Mouse (Mus musculus) lung, postnatal 10 days (tissue): ENCODE data around the gene Btn2a2.
A peak's percentile ranks its signal among the peaks of the same experiment; 100 is the strongest.

Experiments
- DNase-seq: peaks from one replicate; pipeline ENCODE4 v3.0.0; 2021

The Btn2a2 gene

GRCm38 (mm10) chr13:23488400-23489322 is at the start of gene Btn2a2:
Btn2a2 (minus strand) TSS chr13:23488857.
- peak; percentile 74 for DNase-seq

- no peak for DNase-seq
Observed at GRCm38 (mm10) chr13:23538249-23538648, 49.6 kb upstream of the Btn2a2 start.

- DNase-seq, result no peak
Observed at GRCm38 (mm10) chr13:23537006-23537710, 48.5 kb upstream of the Btn2a2 start.

- DNase-seq, result no peak
Observed at GRCm38 (mm10) chr13:23536076-23536822, 47.6 kb upstream of the Btn2a2 start.

GRCm38 (mm10) chr13:23535137-23536075 is 46.7 kb upstream of the Btn2a2 start, which contains the start of gene Hist1h3g:
Hist1h3g (plus strand) TSS chr13:23535422.
- DNase-seq, result peak; percentile 93

- DNase-seq, result no peak
Observed at GRCm38 (mm10) chr13:23534368-23535131, 45.9 kb upstream of the Btn2a2 start.

- DNase-seq, result peak; percentile 80
Observed at GRCm38 (mm10) chr13:23533560-23534367, 45.1 kb upstream of the Btn2a2 start, which contains the start of gene Hist1h2af. Hist1h2af (plus strand) TSS chr13:23533906.

- DNase-seq, result no peak
Observed at GRCm38 (mm10) chr13:23532262-23533075, 43.8 kb upstream of the Btn2a2 start.

- DNase-seq, result peak; percentile 99
Observed at GRCm38 (mm10) chr13:23530901-23531875, 42.5 kb upstream of the Btn2a2 start, which contains the start of gene Hist1h4h. Hist1h4h (plus strand) TSS chr13:23531050.

GRCm38 (mm10) chr13:23530181-23530900 is 41.7 kb upstream of the Btn2a2 start:
- DNase-seq, result peak; percentile 78

- DNase-seq, result no peak
Observed at GRCm38 (mm10) chr13:23529480-23530165, 41.0 kb upstream of the Btn2a2 start.

GRCm38 (mm10) chr13:23529005-23529404 is 40.3 kb upstream of the Btn2a2 start:
- no peak for DNase-seq

- DNase-seq, result peak; percentile 94
Observed at GRCm38 (mm10) chr13:23526312-23526711, 37.7 kb upstream of the Btn2a2 start.

- no peak for DNase-seq
Observed at GRCm38 (mm10) chr13:23525901-23526300, 37.2 kb upstream of the Btn2a2 start.

- DNase-seq, result peak; percentile 84
Observed at GRCm38 (mm10) chr13:23524654-23525053, 36.0 kb upstream of the Btn2a2 start.

- no peak for DNase-seq
Observed at GRCm38 (mm10) chr13:23523976-23524375, 35.3 kb upstream of the Btn2a2 start.
